Mouse (Mus musculus) intestine, embryonic 15.5 days (tissue): ENCODE data around the gene Tsga10. TPM values are rescaled to one million over a fixed set of nuclear protein-coding genes. Genes with fewer than 3 reads are reported as not detected.
"Not testable (repeated sequence)": the region's sequence is repeated elsewhere in the genome, so short reads cannot be mapped to it uniquely, and the experiment has no call there.

Experiments
- ATAC-seq: fragments of 200-750 bp; cut with Nextera tagmentation; 2 replicates; pipeline ENCODE4 v1.8.0; 2017; ENCODE audit warnings: moderate TSS enrichment, moderate library complexity
- H3K27ac ChIP-seq: fragments of 300-500 bp; sonication (generic); 2 replicates; pipeline ENCODE4 v1.5.1; 2015; ENCODE audit warnings: mild to moderate bottlenecking, inconsistent platforms
- H3K27me3 ChIP-seq: fragments of 300-500 bp; sonication (generic); replicated peaks from 2 replicates; pipeline ENCODE4 v1.6.1; 2015; ENCODE audit warnings: inconsistent platforms
- H3K36me3 ChIP-seq: fragments of 300-500 bp; sonication (generic); 2 replicates; pipeline ENCODE4 v1.6.1; 2015; ENCODE audit warnings: inconsistent platforms
- H3K4me1 ChIP-seq: fragments of 300-500 bp; sonication (generic); replicated peaks from 2 replicates; pipeline ENCODE4 v1.6.1; 2015; ENCODE audit warnings: inconsistent platforms
- H3K4me2 ChIP-seq: fragments of 300-500 bp; sonication (generic); replicated peaks from 2 replicates; pipeline ENCODE4 v1.6.1; 2015; ENCODE audit warnings: mild to moderate bottlenecking, inconsistent platforms
- H3K4me3 ChIP-seq: fragments of 300-500 bp; sonication (generic); replicated peaks from 2 replicates; pipeline ENCODE4 v1.5.1; 2015; ENCODE audit warnings: inconsistent platforms
- H3K9ac ChIP-seq: fragments of 300-500 bp; sonication (generic); 2 replicates; pipeline ENCODE4 v1.6.1; 2015; ENCODE audit warnings: inconsistent platforms
- H3K9me3 ChIP-seq: fragments of 300-500 bp; sonication (generic); 2 replicates; pipeline ENCODE4 v1.6.1; 2016; ENCODE audit warnings: inconsistent platforms
- WGBS: fragments of 180-500 bp; shearing (Covaris S2); methylation state at CpG from one replicate; pipeline ENCODE4 v1.1.7; 2015; 5-methylcytosine and 5-hydroxymethylcytosine counted together
- polyA plus RNA-seq: library from polyadenylated mRNA; unstranded; fragments of >200 nt; fragmentation: Nextera tagmentation; extraction: Ambion mirVana; gene quantifications from 2 replicates; pipeline ENCODE4 v1.2.1, GENCODE M21; 2015

Gene Tsga10
- polyA plus RNA-seq, 1 experiment from 2014 or later, result 4.5 TPM

DNA sequence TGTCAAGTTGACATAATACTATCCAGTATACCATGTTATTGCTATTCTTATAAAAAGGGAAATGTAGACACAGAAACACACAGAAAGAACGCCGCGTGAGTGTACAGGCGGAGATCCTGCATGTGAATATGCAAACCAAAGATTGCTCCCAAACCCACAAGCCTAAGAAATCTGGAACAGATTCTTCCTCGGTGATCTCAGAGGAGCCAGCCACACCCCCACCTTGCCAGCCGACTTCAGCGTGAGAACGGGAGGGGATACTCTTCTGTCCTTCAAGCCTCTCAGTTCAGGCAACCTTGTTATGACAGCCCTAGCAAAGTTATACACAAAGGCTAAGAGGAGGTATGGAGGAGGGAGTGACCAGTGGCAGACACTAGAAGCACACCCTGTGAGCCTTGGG is 136.9 kb downstream of the Tsga10 start:
- no peak overlapping the region for H3K4me2 ChIP-seq
- H3K9me3 ChIP-seq, result no peaks in the 10 kb centered on the region
- ATAC-seq, result no peak
- H3K27ac ChIP-seq, result no peak overlapping the region
- H3K4me3 ChIP-seq, result no peak overlapping the region
- H3K9ac ChIP-seq, result no peak overlapping the region
- no peaks in the 10 kb centered on the region for H3K27me3 ChIP-seq
- no peaks in the 10 kb centered on the region for H3K4me1 ChIP-seq
- H3K36me3 ChIP-seq, result no peaks in the 10 kb centered on the region
- WGBS, result 79% methylated on average over 8 of the region's 8 CpGs

DNA sequence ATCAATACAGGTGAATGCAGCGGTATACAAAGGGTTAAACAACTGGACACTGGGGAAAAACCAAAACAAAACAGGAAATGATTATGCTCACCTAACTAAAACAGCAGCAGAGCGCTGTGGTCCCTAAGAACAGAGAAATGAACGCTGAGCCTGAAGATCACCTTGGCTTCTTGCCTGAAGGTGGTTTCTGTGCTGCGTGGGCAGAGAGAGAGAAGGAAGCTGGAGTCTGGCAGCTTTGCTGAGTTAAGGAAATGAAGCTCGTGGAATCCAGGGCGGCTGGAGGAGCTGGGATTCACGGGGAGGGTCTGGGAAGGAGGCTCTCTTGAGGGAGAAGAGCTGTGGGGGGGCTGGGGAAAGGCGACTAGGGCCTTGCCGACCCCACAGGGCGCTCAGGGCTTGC is 138.2 kb downstream of the Tsga10 start:
- H3K9me3 ChIP-seq, result no peaks in the 10 kb centered on the region
- H3K27me3 ChIP-seq, result no peaks in the 10 kb centered on the region
- H3K4me3 ChIP-seq, result no peak overlapping the region
- no peaks in the 10 kb centered on the region for H3K4me1 ChIP-seq
- no peak overlapping the region for H3K9ac ChIP-seq
- no peak overlapping the region for H3K4me2 ChIP-seq
- 57% methylated on average over 10 of the region's 10 CpGs for WGBS
- no peak for ATAC-seq
- H3K36me3 ChIP-seq, result no peaks in the 10 kb centered on the region
- no peak overlapping the region for H3K27ac ChIP-seq

DNA sequence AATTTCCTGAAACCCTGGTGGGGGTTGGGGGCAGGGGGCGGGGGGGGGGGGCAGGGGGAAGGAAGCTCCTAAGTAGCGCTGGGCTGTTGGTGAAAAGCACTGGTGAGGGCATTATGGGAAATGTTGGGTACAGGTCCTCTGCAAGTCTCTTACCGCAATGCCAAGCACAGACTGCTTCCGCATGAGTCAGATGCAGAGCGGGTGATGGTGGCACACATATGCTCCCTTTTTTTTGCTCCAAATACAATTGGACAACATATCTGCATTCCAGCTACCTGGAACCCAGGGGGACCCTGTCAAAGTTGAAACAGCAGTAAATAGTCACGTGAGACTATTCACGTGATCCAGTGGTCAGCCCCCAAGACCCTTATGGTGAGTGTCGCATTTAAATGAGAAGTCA is 139.0 kb downstream of the Tsga10 start:
- Histone ChIP-seq H3K9ac (no peak overlapping the region), H3K9me3 (no peaks in the 10 kb centered on the region), H3K4me2 (no peak overlapping the region), H3K27ac (no peak overlapping the region), H3K27me3 (no peaks in the 10 kb centered on the region), H3K4me1 (no peaks in the 10 kb centered on the region), H3K4me3 (no peak overlapping the region), H3K36me3 (no peaks in the 10 kb centered on the region)
- ATAC-seq, result no peak
- WGBS, result 84% methylated on average over 8 of the region's 8 CpGs

DNA sequence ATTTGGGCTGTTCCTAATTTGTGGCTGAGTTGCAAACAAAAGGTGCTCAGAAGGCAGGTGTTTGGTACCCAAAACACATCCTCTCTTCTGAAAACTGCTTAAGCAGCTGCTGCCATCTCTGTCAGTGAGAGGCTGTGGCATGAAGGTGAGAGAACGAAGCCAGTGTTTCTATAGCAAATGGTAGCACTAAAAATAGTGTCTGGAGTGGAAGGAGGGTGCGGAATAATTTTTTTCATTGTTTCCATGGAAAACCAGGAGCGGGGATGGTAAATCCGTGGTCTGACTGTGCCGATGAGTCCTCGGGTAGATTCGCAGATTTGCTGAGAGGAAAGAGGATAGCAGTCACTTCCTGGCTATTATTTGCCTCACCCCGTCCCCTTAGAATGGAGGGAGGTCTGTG is 139.8 kb downstream of the Tsga10 start:
- H3K4me1 ChIP-seq, result no peaks in the 10 kb centered on the region
- H3K9ac ChIP-seq, result no peak overlapping the region
- no peaks in the 10 kb centered on the region for H3K9me3 ChIP-seq
- H3K4me2 ChIP-seq, result no peak overlapping the region
- no peak overlapping the region for H3K27ac ChIP-seq
- no peak overlapping the region for H3K4me3 ChIP-seq
- WGBS, result 69% methylated on average over 8 of the region's 8 CpGs
- H3K36me3 ChIP-seq, result no peaks in the 10 kb centered on the region
- no peak for ATAC-seq
- H3K27me3 ChIP-seq, result no peaks in the 10 kb centered on the region

DNA sequence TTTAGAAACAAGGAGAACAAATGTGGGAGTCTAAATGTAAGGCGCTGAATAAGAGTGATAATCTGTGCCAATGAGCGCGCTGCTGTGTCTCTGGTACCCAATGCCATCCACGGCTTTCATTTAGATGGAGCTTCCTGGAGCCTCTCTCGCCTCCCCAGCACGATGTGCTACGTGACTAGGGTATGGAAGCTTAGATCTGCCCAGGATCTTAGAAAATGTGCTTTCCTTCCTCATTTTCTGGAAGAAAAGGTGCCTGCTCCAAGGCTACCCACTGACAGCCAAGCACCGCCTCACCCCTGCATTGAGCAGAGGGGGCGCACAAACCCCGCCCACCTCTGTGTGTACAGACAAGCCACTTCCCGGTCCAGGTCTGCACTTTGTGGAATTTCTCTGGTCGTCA is 140.3 kb downstream of the Tsga10 start:
- Histone ChIP-seq H3K27me3 (no peaks in the 10 kb centered on the region), H3K9me3 (no peaks in the 10 kb centered on the region), H3K4me2 (no peak overlapping the region), H3K9ac (no peak overlapping the region), H3K4me3 (no peak overlapping the region), H3K4me1 (no peaks in the 10 kb centered on the region), H3K27ac (no peak overlapping the region), H3K36me3 (no peaks in the 10 kb centered on the region)
- WGBS, result 58% methylated on average over 12 of the region's 12 CpGs
- no peak for ATAC-seq

DNA sequence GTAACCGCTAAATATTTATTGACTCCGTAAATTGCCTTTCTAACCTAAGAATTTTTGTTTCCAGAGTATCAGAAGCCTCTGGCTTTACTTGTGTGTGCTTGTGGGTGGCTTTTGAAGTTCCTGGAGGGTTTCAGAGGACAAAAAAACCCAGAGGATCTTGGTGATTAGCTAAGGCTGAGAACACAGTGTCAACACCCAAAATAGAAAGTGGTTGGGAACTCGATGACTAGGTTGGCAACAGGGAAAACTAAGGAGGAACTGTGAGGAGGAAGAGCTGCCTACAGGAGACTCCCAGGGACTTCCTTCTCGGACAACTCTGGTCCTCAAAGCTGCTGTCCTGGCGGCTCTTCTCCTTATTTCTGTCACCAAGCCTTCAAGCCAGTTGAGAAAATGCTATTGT is 145.1 kb downstream of the Tsga10 start:
- H3K27me3 ChIP-seq, result peaks cover 4% of the 10 kb centered on the region
- no peaks in the 10 kb centered on the region for H3K9me3 ChIP-seq
- no peak overlapping the region for H3K9ac ChIP-seq
- no peak overlapping the region for H3K27ac ChIP-seq
- H3K36me3 ChIP-seq, result no peaks in the 10 kb centered on the region
- peaks cover 4% of the 10 kb centered on the region; the same call in 1 of the 2 replicates for H3K4me1 ChIP-seq
- WGBS, result 79% methylated on average over 5 of the region's 5 CpGs
- no peak for ATAC-seq
- H3K4me2 ChIP-seq, result no peak overlapping the region
- H3K4me3 ChIP-seq, result no peak overlapping the region

DNA sequence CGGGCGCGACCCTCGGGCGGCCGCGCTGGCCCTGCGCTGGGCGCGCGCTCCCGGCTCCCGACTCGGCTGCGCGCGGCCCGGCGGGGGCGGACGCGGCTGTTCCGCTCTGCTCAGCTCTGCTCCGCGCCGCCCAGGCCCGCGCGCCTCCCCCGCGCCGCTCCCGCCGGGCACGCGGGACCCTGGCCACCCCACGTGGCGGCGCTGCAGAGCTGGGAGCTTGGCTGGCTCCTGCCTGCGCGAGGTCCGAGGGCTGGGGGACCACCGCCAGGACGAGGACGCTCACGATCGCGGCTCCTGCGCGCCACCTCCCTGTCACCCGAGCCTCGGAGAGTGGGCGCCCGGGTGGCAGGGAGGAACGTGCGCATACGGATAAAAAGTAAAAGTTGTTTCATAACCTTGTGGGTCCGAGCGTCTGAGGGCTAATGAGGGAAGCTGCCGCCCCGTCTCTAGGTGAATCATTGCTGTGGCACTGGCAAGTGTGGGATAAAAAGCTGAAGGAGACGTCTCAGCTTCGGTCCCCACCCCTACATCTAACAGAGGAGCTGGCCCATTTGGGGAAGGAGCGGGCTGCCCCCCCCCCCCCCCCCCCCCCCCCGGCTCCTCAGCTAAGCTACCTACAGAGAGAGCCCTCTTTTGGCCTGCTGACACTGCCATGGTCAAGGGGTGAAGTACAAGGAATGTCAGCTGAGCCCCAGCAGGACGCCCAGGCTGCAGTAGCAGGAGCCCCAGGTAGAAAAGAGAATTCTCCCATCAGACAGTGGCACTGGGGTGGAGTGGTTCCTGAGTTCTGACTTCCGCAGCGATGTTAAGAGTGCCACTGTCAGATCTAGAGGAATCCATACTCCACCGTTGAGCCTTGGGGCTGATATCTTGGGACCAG is 146.2 kb downstream of the Tsga10 start, which contains the start of gene 2010300C02Rik:
Gene 2010300C02Rik (minus strand): TSS at position 325 of the 880 bp plus-strand sequence.
- H3K27me3 ChIP-seq, result peaks cover 4% of the 10 kb centered on the region
- under 1% methylated on average over 38 of the region's 69 CpGs for WGBS
- H3K36me3 ChIP-seq, result no peaks in the 10 kb centered on the region
- peak; percentile 91 for ATAC-seq
- peak within 1 kb of the TSS; percentile 61 for H3K4me3 ChIP-seq
- H3K4me2 ChIP-seq, result peak within 1 kb of the TSS; percentile 98
- H3K9me3 ChIP-seq, result no peaks in the 10 kb centered on the region
- peak within 1 kb of the TSS; percentile 60 for H3K9ac ChIP-seq
- peak within 1 kb of the TSS; percentile 48; the same call in 1 of the 2 replicates for H3K27ac ChIP-seq
- H3K4me1 ChIP-seq, result peaks cover 4% of the 10 kb centered on the region; the same call in 1 of the 2 replicates

DNA sequence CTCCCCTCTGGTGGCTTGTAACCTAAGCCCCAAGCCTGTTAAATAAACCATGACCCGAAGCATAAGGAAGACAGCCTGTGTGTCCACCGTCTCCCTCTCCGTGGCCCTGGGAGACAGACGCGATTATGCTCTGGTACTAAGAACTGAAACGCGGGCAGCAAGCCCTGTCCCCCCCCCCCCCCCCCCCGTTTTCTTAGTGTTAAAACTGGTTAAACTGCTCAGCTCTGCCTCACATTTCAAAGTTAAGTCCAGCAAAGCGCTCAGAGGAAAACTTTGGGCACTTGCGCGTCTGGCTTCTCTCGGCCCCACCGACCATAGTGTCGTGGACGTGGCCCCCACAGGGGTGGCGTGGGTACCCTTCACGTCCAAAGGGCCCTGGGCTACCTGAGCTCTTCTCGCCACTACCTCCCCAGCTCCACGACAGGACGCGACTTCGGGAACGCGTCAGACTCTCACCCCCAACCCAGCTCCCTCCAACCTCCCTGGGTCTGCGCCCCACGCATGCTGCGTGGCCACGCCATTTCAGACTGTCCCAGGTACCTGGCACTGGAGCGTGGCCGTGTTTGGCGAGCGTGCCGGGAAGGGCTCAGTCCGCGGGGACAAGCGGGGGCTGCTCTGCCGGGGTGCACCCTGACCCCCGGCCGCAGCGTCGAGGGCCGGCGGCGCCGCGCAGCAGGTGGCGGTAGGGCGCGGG is 147.1 kb downstream of the Tsga10 start:
- 3% methylated on average over 49 of the region's 49 CpGs for WGBS
- H3K4me1 ChIP-seq, result peaks cover 4% of the 10 kb centered on the region; the same call in 1 of the 2 replicates
- peak overlapping the region; percentile 48; the same call in 1 of the 2 replicates for H3K27ac ChIP-seq
- no peaks in the 10 kb centered on the region for H3K36me3 ChIP-seq
- peak overlapping the region; percentile 61 for H3K4me3 ChIP-seq
- H3K9ac ChIP-seq, result peak overlapping the region; percentile 60
- H3K27me3 ChIP-seq, result peaks cover 4% of the 10 kb centered on the region
- H3K4me2 ChIP-seq, result peak overlapping the region; percentile 98
- no peaks in the 10 kb centered on the region for H3K9me3 ChIP-seq
- ATAC-seq, result peak; percentile 60

DNA sequence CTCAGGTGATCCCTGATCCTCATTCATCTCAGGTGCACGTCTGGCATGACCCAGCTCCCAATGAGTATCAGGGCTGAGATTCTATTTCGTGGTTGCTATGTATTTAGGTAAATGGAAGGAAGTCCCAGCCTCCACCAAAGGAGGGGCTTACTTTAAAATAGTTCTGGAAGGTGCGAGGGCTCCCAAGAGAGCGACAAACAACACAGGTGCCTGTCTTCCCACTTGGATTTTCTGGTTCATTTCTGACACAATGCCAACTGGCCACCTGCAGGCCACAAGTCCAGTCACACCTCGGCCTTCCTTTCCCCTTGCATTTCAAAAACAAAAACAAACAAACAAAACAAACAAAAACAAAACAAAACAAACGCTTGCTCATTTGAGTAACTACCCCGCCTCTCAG is 147.7 kb downstream of the Tsga10 start:
- Histone ChIP-seq H3K4me3 (no peak overlapping the region), H3K27me3 (peaks cover 4% of the 10 kb centered on the region), H3K9ac (no peak overlapping the region), H3K9me3 (no peaks in the 10 kb centered on the region), H3K4me1 (peaks cover 4% of the 10 kb centered on the region; the same call in 1 of the 2 replicates), H3K27ac (no peak overlapping the region), H3K36me3 (no peaks in the 10 kb centered on the region), H3K4me2 (no peak overlapping the region)
- WGBS, result 50% methylated on average over 7 of the region's 7 CpGs
- ATAC-seq, result no peak

DNA sequence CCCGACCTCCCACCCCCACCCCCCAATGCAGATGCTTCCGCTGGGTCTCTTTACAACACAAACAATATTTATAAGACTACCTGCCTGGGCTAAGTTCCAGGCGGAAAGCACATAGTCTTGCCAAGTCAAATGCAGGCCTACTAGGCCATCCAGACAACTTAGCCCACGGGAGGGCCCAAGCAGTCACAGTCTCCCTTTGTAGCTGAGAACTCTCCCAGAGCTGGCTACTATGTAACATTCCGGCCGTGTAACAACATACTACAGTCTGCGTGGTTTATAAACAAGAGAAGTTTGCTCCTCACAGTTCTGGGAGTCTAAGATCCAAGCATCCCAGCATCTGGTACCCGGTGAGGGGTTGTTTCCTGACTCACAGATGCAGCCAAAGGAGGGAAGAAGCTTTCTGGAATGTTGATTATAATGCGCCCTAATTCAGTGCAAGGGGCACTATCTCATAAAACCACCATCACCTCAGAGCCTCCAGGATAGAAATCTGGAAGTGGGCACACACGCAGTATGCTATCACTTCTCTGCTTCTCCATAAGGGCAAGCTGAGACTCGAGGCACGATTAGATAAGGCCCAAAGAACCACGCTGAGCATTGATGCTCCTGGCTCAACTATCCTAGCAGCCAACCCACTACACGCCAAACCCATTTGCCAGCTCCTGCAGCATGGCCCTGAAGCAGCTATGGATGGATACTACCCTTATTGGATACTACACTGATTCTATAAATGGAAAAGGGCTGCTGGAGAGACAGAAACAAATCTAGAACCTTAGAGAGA is 148.6 kb downstream of the Tsga10 start:
- Histone ChIP-seq H3K9ac (no peak overlapping the region), H3K4me2 (no peak overlapping the region), H3K4me3 (no peak overlapping the region), H3K27me3 (peaks cover 4% of the 10 kb centered on the region), H3K36me3 (no peaks in the 10 kb centered on the region), H3K4me1 (peaks cover 4% of the 10 kb centered on the region; the same call in 1 of the 2 replicates), H3K9me3 (no peaks in the 10 kb centered on the region), H3K27ac (no peak overlapping the region)
- ATAC-seq, result no peak
- 78% methylated on average over 14 of the region's 14 CpGs for WGBS

DNA sequence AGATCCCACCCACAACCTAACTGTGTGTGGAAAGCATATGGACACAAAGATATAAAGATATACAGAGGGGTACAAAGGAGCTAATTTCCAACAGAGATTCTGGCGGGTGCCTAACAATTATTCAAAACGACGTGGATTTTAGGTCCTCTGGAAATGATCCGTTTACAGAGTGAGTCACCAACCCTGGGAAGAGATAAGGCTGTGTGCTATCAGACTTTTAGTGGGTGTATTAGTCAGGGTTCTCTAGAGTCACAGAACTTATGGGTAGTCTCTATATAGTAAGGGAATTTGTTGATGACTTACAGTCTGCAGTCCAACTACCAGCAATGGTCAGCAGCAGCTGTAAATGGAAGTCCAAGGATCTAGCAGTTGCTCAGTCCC is 153.9 kb downstream of the Tsga10 start:
- not testable (repeated sequence) for H3K27me3 ChIP-seq, H3K4me1 ChIP-seq, H3K4me2 ChIP-seq, H3K9me3 ChIP-seq, H3K4me3 ChIP-seq, H3K36me3 ChIP-seq, H3K9ac ChIP-seq
- WGBS, result 50% methylated on average over 4 of the region's 4 CpGs
- peak overlapping the region; percentile 19; the same call in 1 of the 2 replicates for H3K27ac ChIP-seq
- ATAC-seq, result peak; percentile 88
